Mouse (Mus musculus) erythroblast, adult 5-6 weeks (primary cell): ENCODE data around the gene Ffar2. TPM values are rescaled to one million over a fixed set of nuclear protein-coding genes. Genes with fewer than 3 reads are reported as not detected.
"Not testable (repeated sequence)": the region's sequence is repeated elsewhere in the genome, so short reads cannot be mapped to it uniquely, and the experiment has no call there.

ENCODE experiments used
- ATAC-seq: replicated peaks from 2 replicates; pipeline ENCODE4 v1.8.0; 2016; ENCODE audit warnings: moderate number of reproducible peaks, mild to moderate bottlenecking, moderate TSS enrichment, inconsistent platforms; ENCODE audit not compliant: poor library complexity, low FRiP score, severe bottlenecking
- total RNA-seq, 2 experiments: library from RNA; stranded (forward) in 1 of 2; stranded (reverse) in 1 of 2; fragments of 150-400 nt in 1 of 2; fragments of 200-764, 138-1000 nt in 1 of 2; gene quantifications; 2 replicates each; pipeline versions ENCODE4 v1.2.3 to v1.2.4; 2015 to 2017; ENCODE audit warnings: low replicate concordance in 2 of 2

Gene Ffar2
- 8.1 and 11.1 TPM in 2 replicates for total RNA-seq (2015; ENCODE audit: low replicate concordance)
- 10.6 and 12.3 TPM in 2 replicates for total RNA-seq (2017; ENCODE audit: low replicate concordance)

- no peak for ATAC-seq
Observed at GRCm38 (mm10) chr7:30823675-30824074, at the start of gene Ffar2. Gene Ffar2 (minus strand): TSS chr7:30823775.

- no peak for ATAC-seq
Observed at GRCm38 (mm10) chr7:30873083-30873482, 49.5 kb upstream of the Ffar2 start.

- no peak for ATAC-seq
Observed at GRCm38 (mm10) chr7:30863386-30863785, 39.8 kb upstream of the Ffar2 start.

- no peak for ATAC-seq
Observed at GRCm38 (mm10) chr7:30861464-30861863, 37.9 kb upstream of the Ffar2 start, which contains the start of gene Ffar1. Gene Ffar1 (minus strand): TSS chr7:30861564.

- no peak for ATAC-seq
Observed at GRCm38 (mm10) chr7:30859635-30860402, 36.2 kb upstream of the Ffar2 start.

- ATAC-seq = 0 out of 2 replicates have a peak, but pooled peaks have one; percentile 25
Observed at GRCm38 (mm10) chr7:30859290-30859634, 35.7 kb upstream of the Ffar2 start.

GRCm38 (mm10) chr7:30857746-30858145 lies 34.2 kb upstream of the Ffar2 start:
- no peak for ATAC-seq

- ATAC-seq = no peak
Observed at GRCm38 (mm10) chr7:30856078-30856477, 32.5 kb upstream of the Ffar2 start, which contains the start of gene Ffar3. Gene Ffar3 (minus strand): TSS chr7:30856178.

- no peak for ATAC-seq
Observed at GRCm38 (mm10) chr7:30851421-30851820, 27.8 kb upstream of the Ffar2 start.

- no peak for ATAC-seq
Observed at GRCm38 (mm10) chr7:30847934-30848333, 24.4 kb upstream of the Ffar2 start.

GRCm38 (mm10) chr7:30847386-30847785 lies 23.8 kb upstream of the Ffar2 start:
- ATAC-seq = no peak

- no peak for ATAC-seq
Observed at GRCm38 (mm10) chr7:30846505-30847053, 23.0 kb upstream of the Ffar2 start.

GRCm38 (mm10) chr7:30844676-30845297 lies 21.2 kb upstream of the Ffar2 start:
- no peak for ATAC-seq

GRCm38 (mm10) chr7:30842092-30842491 lies 18.5 kb upstream of the Ffar2 start:
- no peak for ATAC-seq

GRCm38 (mm10) chr7:30841379-30841778 lies 17.8 kb upstream of the Ffar2 start:
- ATAC-seq = no peak

GRCm38 (mm10) chr7:30840306-30840705 lies 16.7 kb upstream of the Ffar2 start:
- ATAC-seq = no peak

- ATAC-seq = no peak
Observed at GRCm38 (mm10) chr7:30837277-30837676, 13.7 kb upstream of the Ffar2 start.

- not testable (repeated sequence) for ATAC-seq
Observed at GRCm38 (mm10) chr7:30832684-30833083, 9.1 kb upstream of the Ffar2 start.

- no peak for ATAC-seq
Observed at GRCm38 (mm10) chr7:30832261-30832660, 8.7 kb upstream of the Ffar2 start.

GRCm38 (mm10) chr7:30829428-30829827 lies 5.9 kb upstream of the Ffar2 start:
- no peak for ATAC-seq

- ATAC-seq = not testable (repeated sequence)
Observed at GRCm38 (mm10) chr7:30828871-30829270, 5.3 kb upstream of the Ffar2 start.
